Mouse (Mus musculus): ENCODE measurements around the gene Olfml3. TPM values are rescaled to one million over a fixed set of nuclear protein-coding genes. Genes with fewer than 3 reads are reported as not detected.

Gene Olfml3
- polyA plus RNA-seq, 1 experiment from 2014 or later, result 66.6 TPM

- WGBS, result 12% methylated on average over 11 of the region's 11 CpGs
- ATAC-seq (replicated peaks; ENCODE audit: low FRiP score, low TSS enrichment, low read depth) (no peak), DNase-seq (ENCODE audit: low spot score) (peak; percentile 62)
- no peaks in the 10 kb centered on the region for H3K9me3 ChIP-seq (ENCODE audit: control insufficient read depth, low read length)
- H3K27me3 ChIP-seq (replicated peaks; ENCODE audit: control insufficient read depth, insufficient read depth, low read length), result no peaks in the 10 kb centered on the region
- H3K4me2 ChIP-seq (ENCODE audit: low read length), result peak overlapping the region; percentile 69
- peak overlapping the region; percentile 41; the same call in 1 of the 2 replicates for H3K9ac ChIP-seq (ENCODE audit: low read length)
- peak overlapping the region; percentile 7; the same call in 1 of the 2 replicates for H3K4me3 ChIP-seq (ENCODE audit: low read depth, low read length)
- H3K4me1 ChIP-seq (replicated peaks; ENCODE audit: control insufficient read depth, insufficient read depth, low read length), result peaks cover 40% of the 10 kb centered on the region
- H3K36me3 ChIP-seq (ENCODE audit: control insufficient read depth, insufficient read depth, low read length), result no peaks in the 10 kb centered on the region
- peak overlapping the region; percentile 98 for H3K27ac ChIP-seq (ENCODE audit: low read depth)
Observed at GRCm38 (mm10) chr3:103734696-103735519, 2.9 kb downstream of the Olfml3 start.

- peak overlapping the region; percentile 98 for H3K27ac ChIP-seq (ENCODE audit: low read depth)
Observed at GRCm38 (mm10) chr3:103733799-103734695, 3.8 kb downstream of the Olfml3 start.

GRCm38 (mm10) chr3:103733176-103733575 lies 4.6 kb downstream of the Olfml3 start:
- Histone ChIP-seq H3K36me3 (ENCODE audit: control insufficient read depth, insufficient read depth, low read length) (no peaks in the 10 kb centered on the region), H3K27ac (ENCODE audit: low read depth) (no peak overlapping the region), H3K9me3 (ENCODE audit: control insufficient read depth, low read length) (no peaks in the 10 kb centered on the region), H3K27me3 (replicated peaks; ENCODE audit: control insufficient read depth, insufficient read depth, low read length) (no peaks in the 10 kb centered on the region), H3K9ac (ENCODE audit: low read length) (no peak overlapping the region), H3K4me2 (ENCODE audit: low read length) (no peak overlapping the region), H3K4me1 (replicated peaks; ENCODE audit: control insufficient read depth, insufficient read depth, low read length) (peaks cover 35% of the 10 kb centered on the region), H3K4me3 (ENCODE audit: low read depth, low read length) (no peak overlapping the region)
- 29% methylated on average over 2 of the region's 2 CpGs for WGBS
- no peak for DNase-seq (ENCODE audit: low spot score)
- no peak for ATAC-seq (replicated peaks; ENCODE audit: low FRiP score, low TSS enrichment, low read depth)

More at GRCm38 (mm10) chr3:103733799-103734695, 3.8 kb downstream of the Olfml3 start:
- H3K4me3 ChIP-seq (ENCODE audit: low read depth, low read length), result peak overlapping the region; percentile 7; the same call in 1 of the 2 replicates
- peaks cover 39% of the 10 kb centered on the region for H3K4me1 ChIP-seq (replicated peaks; ENCODE audit: control insufficient read depth, insufficient read depth, low read length)
- H3K27me3 ChIP-seq (replicated peaks; ENCODE audit: control insufficient read depth, insufficient read depth, low read length), result no peaks in the 10 kb centered on the region
- DNase-seq (ENCODE audit: low spot score) (peak; percentile 60), ATAC-seq (replicated peaks; ENCODE audit: low FRiP score, low TSS enrichment, low read depth) (no peak)
- H3K9me3 ChIP-seq (ENCODE audit: control insufficient read depth, low read length), result no peaks in the 10 kb centered on the region
- peak overlapping the region; percentile 69 for H3K4me2 ChIP-seq (ENCODE audit: low read length)
- H3K36me3 ChIP-seq (ENCODE audit: control insufficient read depth, insufficient read depth, low read length), result no peaks in the 10 kb centered on the region
- 47% methylated on average over 18 of the region's 19 CpGs for WGBS
- H3K9ac ChIP-seq (ENCODE audit: low read length), result peak overlapping the region; percentile 25

GRCm38 (mm10) chr3:103732116-103732515 lies 5.7 kb downstream of the Olfml3 start:
- no peak overlapping the region for H3K27ac ChIP-seq (ENCODE audit: low read depth)
- DNase-seq (ENCODE audit: low spot score), result no peak
- H3K4me1 ChIP-seq (replicated peaks; ENCODE audit: control insufficient read depth, insufficient read depth, low read length), result peaks cover 31% of the 10 kb centered on the region
- ATAC-seq (replicated peaks; ENCODE audit: low FRiP score, low TSS enrichment, low read depth), result no peak
- H3K9ac ChIP-seq (ENCODE audit: low read length), result no peak overlapping the region
- no peaks in the 10 kb centered on the region for H3K9me3 ChIP-seq (ENCODE audit: control insufficient read depth, low read length)
- H3K27me3 ChIP-seq (replicated peaks; ENCODE audit: control insufficient read depth, insufficient read depth, low read length), result no peaks in the 10 kb centered on the region
- 81% methylated on average over 3 of the region's 3 CpGs for WGBS
- H3K36me3 ChIP-seq (ENCODE audit: control insufficient read depth, insufficient read depth, low read length), result no peaks in the 10 kb centered on the region
- H3K4me3 ChIP-seq (ENCODE audit: low read depth, low read length), result no peak overlapping the region
- no peak overlapping the region for H3K4me2 ChIP-seq (ENCODE audit: low read length)

GRCm38 (mm10) chr3:103729850-103730249 lies 8.0 kb downstream of the Olfml3 start:
- Histone ChIP-seq H3K27ac (ENCODE audit: low read depth) (no peak overlapping the region), H3K27me3 (replicated peaks; ENCODE audit: control insufficient read depth, insufficient read depth, low read length) (no peaks in the 10 kb centered on the region), H3K4me1 (replicated peaks; ENCODE audit: control insufficient read depth, insufficient read depth, low read length) (peaks cover 14% of the 10 kb centered on the region), H3K9ac (ENCODE audit: low read length) (no peak overlapping the region), H3K36me3 (ENCODE audit: control insufficient read depth, insufficient read depth, low read length) (no peaks in the 10 kb centered on the region), H3K9me3 (ENCODE audit: control insufficient read depth, low read length) (no peaks in the 10 kb centered on the region), H3K4me3 (ENCODE audit: low read depth, low read length) (no peak overlapping the region), H3K4me2 (ENCODE audit: low read length) (no peak overlapping the region)
- ATAC-seq (replicated peaks; ENCODE audit: low FRiP score, low TSS enrichment, low read depth) (no peak), DNase-seq (ENCODE audit: low spot score) (no peak)
- 90% methylated on average over 9 of the region's 9 CpGs for WGBS

GRCm38 (mm10) chr3:103727813-103728326 lies 9.9 kb downstream of the Olfml3 start:
- no peak overlapping the region for H3K27ac ChIP-seq (ENCODE audit: low read depth)
- H3K27me3 ChIP-seq (replicated peaks; ENCODE audit: control insufficient read depth, insufficient read depth, low read length), result no peaks in the 10 kb centered on the region
- H3K9ac ChIP-seq (ENCODE audit: low read length), result no peak overlapping the region
- no peak overlapping the region for H3K4me3 ChIP-seq (ENCODE audit: low read depth, low read length)
- WGBS, result 40% methylated on average over 2 of the region's 2 CpGs
- no peaks in the 10 kb centered on the region for H3K4me1 ChIP-seq (replicated peaks; ENCODE audit: control insufficient read depth, insufficient read depth, low read length)
- no peak overlapping the region for H3K4me2 ChIP-seq (ENCODE audit: low read length)
- no peaks in the 10 kb centered on the region for H3K9me3 ChIP-seq (ENCODE audit: control insufficient read depth, low read length)
- no peak for ATAC-seq (replicated peaks; ENCODE audit: low FRiP score, low TSS enrichment, low read depth)
- no peaks in the 10 kb centered on the region for H3K36me3 ChIP-seq (ENCODE audit: control insufficient read depth, insufficient read depth, low read length)
- no peak for DNase-seq (ENCODE audit: low spot score)

GRCm38 (mm10) chr3:103726642-103727041 lies 11.2 kb downstream of the Olfml3 start:
- Histone ChIP-seq H3K9ac (ENCODE audit: low read length) (no peak overlapping the region), H3K4me1 (replicated peaks; ENCODE audit: control insufficient read depth, insufficient read depth, low read length) (no peaks in the 10 kb centered on the region), H3K9me3 (ENCODE audit: control insufficient read depth, low read length) (no peaks in the 10 kb centered on the region), H3K27me3 (replicated peaks; ENCODE audit: control insufficient read depth, insufficient read depth, low read length) (no peaks in the 10 kb centered on the region), H3K27ac (ENCODE audit: low read depth) (no peak overlapping the region), H3K36me3 (ENCODE audit: control insufficient read depth, insufficient read depth, low read length) (no peaks in the 10 kb centered on the region), H3K4me3 (ENCODE audit: low read depth, low read length) (no peak overlapping the region), H3K4me2 (ENCODE audit: low read length) (no peak overlapping the region)
- DNase-seq (ENCODE audit: low spot score) (no peak), ATAC-seq (replicated peaks; ENCODE audit: low FRiP score, low TSS enrichment, low read depth) (no peak)
- whole genome bisulfite sequencing, result 70% methylated on average over 3 of the region's 3 CpGs

GRCm38 (mm10) chr3:103724137-103724536 lies 13.7 kb downstream of the Olfml3 start:
- H3K36me3 ChIP-seq (ENCODE audit: control insufficient read depth, insufficient read depth, low read length), result no peaks in the 10 kb centered on the region
- DNase-seq (ENCODE audit: low spot score) (no peak), ATAC-seq (replicated peaks; ENCODE audit: low FRiP score, low TSS enrichment, low read depth) (no peak)
- 58% methylated on average over 3 of the region's 3 CpGs for WGBS
- H3K27me3 ChIP-seq (replicated peaks; ENCODE audit: control insufficient read depth, insufficient read depth, low read length), result no peaks in the 10 kb centered on the region
- H3K4me3 ChIP-seq (ENCODE audit: low read depth, low read length), result no peak overlapping the region
- no peak overlapping the region for H3K4me2 ChIP-seq (ENCODE audit: low read length)
- no peak overlapping the region for H3K27ac ChIP-seq (ENCODE audit: low read depth)
- no peaks in the 10 kb centered on the region for H3K9me3 ChIP-seq (ENCODE audit: control insufficient read depth, low read length)
- H3K4me1 ChIP-seq (replicated peaks; ENCODE audit: control insufficient read depth, insufficient read depth, low read length), result peaks cover 5% of the 10 kb centered on the region
- no peak overlapping the region for H3K9ac ChIP-seq (ENCODE audit: low read length)

Measured in intestine, embryonic 14.5 days (tissue).